Mouse (Mus musculus) neural tube, embryonic 15.5 days (tissue): ENCODE results near the gene Sf3a1. TPM values are rescaled to one million over a fixed set of nuclear protein-coding genes. Genes with fewer than 3 reads are reported as not detected.

Experiments
- ATAC-seq: fragments of 200-750 bp; cut with Nextera tagmentation; 2 replicates; pipeline ENCODE4 v1.8.0; 2017; ENCODE audit warnings: mild to moderate bottlenecking, moderate TSS enrichment, moderate library complexity; ENCODE audit not compliant: low FRiP score
- H3K27ac ChIP-seq: fragments of 300-500 bp; sonication (generic); replicated peaks from 2 replicates; pipeline ENCODE4 v1.5.1; 2015; ENCODE audit warnings: mild to moderate bottlenecking, inconsistent platforms
- H3K27me3 ChIP-seq: fragments of 300-500 bp; sonication (generic); replicated peaks from 2 replicates; pipeline ENCODE4 v1.6.1; 2015; ENCODE audit warnings: inconsistent platforms
- H3K36me3 ChIP-seq: fragments of 300-500 bp; sonication (generic); 2 replicates; pipeline ENCODE4 v1.6.1; 2015; ENCODE audit warnings: inconsistent platforms
- H3K4me1 ChIP-seq: fragments of 300-500 bp; sonication (generic); 2 replicates; pipeline ENCODE4 v1.6.1; 2015; ENCODE audit warnings: inconsistent platforms
- H3K4me2 ChIP-seq: fragments of 300-500 bp; sonication (generic); 2 replicates; pipeline ENCODE4 v1.6.1; 2015; ENCODE audit warnings: inconsistent platforms, mild to moderate bottlenecking, moderate library complexity
- H3K4me3 ChIP-seq: fragments of 300-500 bp; sonication (generic); replicated peaks from 2 replicates; pipeline ENCODE4 v1.5.1; 2015; ENCODE audit warnings: mild to moderate bottlenecking, inconsistent platforms
- H3K9ac ChIP-seq: fragments of 300-500 bp; sonication (generic); replicated peaks from 2 replicates; pipeline ENCODE4 v1.6.1; 2015; ENCODE audit warnings: mild to moderate bottlenecking, inconsistent platforms
- H3K9me3 ChIP-seq: fragments of 300-500 bp; sonication (generic); replicated peaks from 2 replicates; pipeline ENCODE4 v1.6.1; 2016; ENCODE audit warnings: inconsistent platforms
- WGBS: fragments of 180-500 bp; shearing (Covaris S2); methylation state at CpG from one replicate; pipeline ENCODE4 v1.1.7; 2015; ENCODE audit warnings: mixed read lengths; 5-methylcytosine and 5-hydroxymethylcytosine counted together
- polyA plus RNA-seq: library from polyadenylated mRNA; unstranded; fragments of >200 nt; fragmentation: Nextera tagmentation; extraction: Ambion mirVana; gene quantifications from 2 replicates; pipeline ENCODE4 v1.2.1, GENCODE M21; 2015

Gene Sf3a1
- polyA plus RNA-seq, 1 experiment from 2014 or later = 41.8 TPM

- WGBS = 86% methylated on average over 6 of the region's 6 CpGs
- Histone ChIP-seq H3K27ac (no peak overlapping the region), H3K4me3 (no peak overlapping the region), H3K36me3 (no peaks in the 10 kb centered on the region; the same call in 1 of the 2 replicates), H3K9ac (no peak overlapping the region), H3K9me3 (no peaks in the 10 kb centered on the region), H3K4me1 (peaks cover 48% of the 10 kb centered on the region), H3K4me2 (no peak overlapping the region), H3K27me3 (no peaks in the 10 kb centered on the region)
- no peak for ATAC-seq
Observed at GRCm38 (mm10) chr11:4189182-4189581, 29.0 kb downstream of the Sf3a1 start.

GRCm38 (mm10) chr11:4190677-4191076 is 30.5 kb downstream of the Sf3a1 start:
- no peak overlapping the region for H3K4me3 ChIP-seq
- 0 out of 2 replicates have a peak overlapping the region, but pooled peaks have one; percentile 20 for H3K9ac ChIP-seq
- no peaks in the 10 kb centered on the region for H3K9me3 ChIP-seq
- 82% methylated on average over 3 of the region's 3 CpGs for WGBS
- peaks cover 48% of the 10 kb centered on the region for H3K4me1 ChIP-seq
- H3K4me2 ChIP-seq = no peak overlapping the region
- H3K36me3 ChIP-seq = no peaks in the 10 kb centered on the region
- no peaks in the 10 kb centered on the region for H3K27me3 ChIP-seq
- H3K27ac ChIP-seq = no peak overlapping the region; the same call in 1 of the 2 replicates
- ATAC-seq = no peak

GRCm38 (mm10) chr11:4192757-4193156 is 32.6 kb downstream of the Sf3a1 start:
- peaks cover 39% of the 10 kb centered on the region for H3K4me1 ChIP-seq
- H3K4me2 ChIP-seq = no peak overlapping the region
- no peaks in the 10 kb centered on the region for H3K36me3 ChIP-seq
- H3K9ac ChIP-seq = no peak overlapping the region
- H3K27ac ChIP-seq = peak overlapping the region; percentile 1
- H3K4me3 ChIP-seq = no peak overlapping the region
- H3K9me3 ChIP-seq = no peaks in the 10 kb centered on the region
- no peaks in the 10 kb centered on the region for H3K27me3 ChIP-seq
- 81% methylated on average over 3 of the region's 3 CpGs for WGBS
- no peak for ATAC-seq

GRCm38 (mm10) chr11:4193420-4193819 is 33.3 kb downstream of the Sf3a1 start:
- no peak overlapping the region for H3K9ac ChIP-seq
- H3K36me3 ChIP-seq = no peaks in the 10 kb centered on the region
- no peak overlapping the region for H3K4me3 ChIP-seq
- ATAC-seq = no peak
- no peaks in the 10 kb centered on the region for H3K27me3 ChIP-seq
- no peak overlapping the region for H3K4me2 ChIP-seq
- H3K4me1 ChIP-seq = peaks cover 32% of the 10 kb centered on the region
- H3K27ac ChIP-seq = no peak overlapping the region; the same call in 1 of the 2 replicates
- H3K9me3 ChIP-seq = no peaks in the 10 kb centered on the region

GRCm38 (mm10) chr11:4195597-4196031 is 35.5 kb downstream of the Sf3a1 start:
- ATAC-seq = no peak
- H3K36me3 ChIP-seq = no peaks in the 10 kb centered on the region
- WGBS = 84% methylated on average over 3 of the region's 3 CpGs
- H3K4me1 ChIP-seq = peaks cover 15% of the 10 kb centered on the region
- no peak overlapping the region for H3K4me3 ChIP-seq
- no peak overlapping the region for H3K4me2 ChIP-seq
- no peaks in the 10 kb centered on the region for H3K9me3 ChIP-seq
- H3K27ac ChIP-seq = no peak overlapping the region
- no peaks in the 10 kb centered on the region for H3K27me3 ChIP-seq
- no peak overlapping the region for H3K9ac ChIP-seq

GRCm38 (mm10) chr11:4196636-4197035 is 36.5 kb downstream of the Sf3a1 start:
- Histone ChIP-seq H3K27me3 (no peaks in the 10 kb centered on the region), H3K4me1 (peaks cover 6% of the 10 kb centered on the region; the same call in 1 of the 2 replicates), H3K9ac (no peak overlapping the region), H3K4me3 (no peak overlapping the region), H3K4me2 (no peak overlapping the region), H3K9me3 (no peaks in the 10 kb centered on the region), H3K36me3 (no peaks in the 10 kb centered on the region), H3K27ac (no peak overlapping the region)
- WGBS = 67% methylated on average over 8 of the region's 8 CpGs
- ATAC-seq = no peak

GRCm38 (mm10) chr11:4197691-4198090 is 37.5 kb downstream of the Sf3a1 start:
- Histone ChIP-seq H3K36me3 (no peaks in the 10 kb centered on the region), H3K4me1 (peaks cover 3% of the 10 kb centered on the region; the same call in 1 of the 2 replicates), H3K4me2 (no peak overlapping the region), H3K9ac (no peak overlapping the region), H3K27me3 (no peaks in the 10 kb centered on the region), H3K4me3 (no peak overlapping the region), H3K9me3 (no peaks in the 10 kb centered on the region), H3K27ac (no peak overlapping the region)
- ATAC-seq = no peak
- WGBS = 94% methylated on average over 1 of the region's 1 CpGs

- Histone ChIP-seq H3K36me3 (peaks cover 8% of the 10 kb centered on the region), H3K9me3 (no peaks in the 10 kb centered on the region), H3K4me2 (no peak overlapping the region), H3K9ac (no peak overlapping the region), H3K4me3 (no peak overlapping the region), H3K27ac (no peak overlapping the region), H3K27me3 (no peaks in the 10 kb centered on the region), H3K4me1 (peaks cover 11% of the 10 kb centered on the region; the same call in 1 of the 2 replicates)
- WGBS = 70% methylated on average over 11 of the region's 11 CpGs
- ATAC-seq = no peak
Observed at GRCm38 (mm10) chr11:4201981-4202700, 42.0 kb downstream of the Sf3a1 start.

GRCm38 (mm10) chr11:4202995-4203704 is 43.0 kb downstream of the Sf3a1 start:
- Histone ChIP-seq H3K9me3 (no peaks in the 10 kb centered on the region), H3K9ac (no peak overlapping the region), H3K27me3 (no peaks in the 10 kb centered on the region), H3K4me2 (no peak overlapping the region), H3K27ac (peak overlapping the region; percentile 56), H3K4me1 (peaks cover 11% of the 10 kb centered on the region; the same call in 1 of the 2 replicates), H3K36me3 (peaks cover 18% of the 10 kb centered on the region), H3K4me3 (no peak overlapping the region)
- WGBS = 77% methylated on average over 12 of the region's 12 CpGs
- ATAC-seq = no peak

- ATAC-seq = no peak
- 39% methylated on average over 2 of the region's 2 CpGs for WGBS
- Histone ChIP-seq H3K36me3 (peaks cover 23% of the 10 kb centered on the region), H3K4me3 (no peak overlapping the region), H3K9me3 (no peaks in the 10 kb centered on the region), H3K9ac (no peak overlapping the region), H3K27me3 (no peaks in the 10 kb centered on the region), H3K27ac (peak overlapping the region; percentile 56), H3K4me1 (peaks cover 11% of the 10 kb centered on the region; the same call in 1 of the 2 replicates), H3K4me2 (no peak overlapping the region)
Observed at GRCm38 (mm10) chr11:4203705-4204074, 43.5 kb downstream of the Sf3a1 start.

GRCm38 (mm10) chr11:4205097-4205655 is 45.0 kb downstream of the Sf3a1 start:
- no peak overlapping the region for H3K27ac ChIP-seq
- 91% methylated on average over 5 of the region's 5 CpGs for WGBS
- peaks cover 11% of the 10 kb centered on the region; the same call in 1 of the 2 replicates for H3K4me1 ChIP-seq
- H3K9ac ChIP-seq = no peak overlapping the region
- H3K4me2 ChIP-seq = no peak overlapping the region
- H3K36me3 ChIP-seq = peaks cover 32% of the 10 kb centered on the region
- no peaks in the 10 kb centered on the region for H3K9me3 ChIP-seq
- H3K27me3 ChIP-seq = no peaks in the 10 kb centered on the region
- no peak for ATAC-seq
- H3K4me3 ChIP-seq = no peak overlapping the region
